Mouse (Mus musculus) forebrain, embryonic 13.5 days (tissue): ENCODE measurements around the gene Echdc2. TPM values are rescaled to one million over a fixed set of nuclear protein-coding genes. Genes with fewer than 3 reads are reported as not detected.
"Not testable (repeated sequence)": the region's sequence is repeated elsewhere in the genome, so short reads cannot be mapped to it uniquely, and the experiment has no call there.

Source experiments
- ATAC-seq: fragments of 200-750 bp; cut with Nextera tagmentation; 2 replicates; pipeline ENCODE4 v1.8.0; 2017
- H3K27ac ChIP-seq: fragments of 300-500 bp; sonication (generic); 2 replicates; pipeline ENCODE4 v1.5.1; 2015; ENCODE audit warnings: inconsistent platforms, mild to moderate bottlenecking, moderate library complexity
- H3K27me3 ChIP-seq: fragments of 300-500 bp; sonication (generic); 2 replicates; pipeline ENCODE4 v1.6.1; 2015; ENCODE audit warnings: mild to moderate bottlenecking, inconsistent platforms
- H3K36me3 ChIP-seq: fragments of 300-500 bp; sonication (generic); 2 replicates; pipeline ENCODE4 v1.6.1; 2015; ENCODE audit warnings: mild to moderate bottlenecking, inconsistent platforms; ENCODE audit not compliant: poor library complexity, severe bottlenecking
- H3K4me1 ChIP-seq: fragments of 300-500 bp; sonication (generic); 2 replicates; pipeline ENCODE4 v1.6.1; 2015; ENCODE audit warnings: inconsistent platforms
- H3K4me2 ChIP-seq: fragments of 300-500 bp; sonication (generic); 2 replicates; pipeline ENCODE4 v1.6.1; 2015; ENCODE audit warnings: inconsistent platforms, mild to moderate bottlenecking, moderate library complexity
- H3K4me3 ChIP-seq: fragments of 300-500 bp; sonication (generic); 2 replicates; pipeline ENCODE4 v1.5.1; 2015; ENCODE audit warnings: mild to moderate bottlenecking, inconsistent platforms
- H3K9ac ChIP-seq: fragments of 300-500 bp; sonication (generic); 2 replicates; pipeline ENCODE4 v1.6.1; 2015; ENCODE audit warnings: mild to moderate bottlenecking, inconsistent platforms
- H3K9me3 ChIP-seq: fragments of 300-500 bp; sonication (generic); replicated peaks from 2 replicates; pipeline ENCODE4 v1.6.1; 2016; ENCODE audit warnings: inconsistent platforms
- WGBS: fragments of 180-500 bp; shearing (Covaris S2); methylation state at CpG from one replicate; pipeline ENCODE4 v1.1.7; 2015; 5-methylcytosine and 5-hydroxymethylcytosine counted together
- polyA plus RNA-seq: library from polyadenylated mRNA; unstranded; fragments of >200 nt; fragmentation: Nextera tagmentation; extraction: Ambion mirVana; gene quantifications from 2 replicates; pipeline ENCODE4 v1.2.1, GENCODE M21; 2015

The Echdc2 gene
- polyA plus RNA-seq, 1 experiment from 2014 or later = 11.8 TPM

DNA sequence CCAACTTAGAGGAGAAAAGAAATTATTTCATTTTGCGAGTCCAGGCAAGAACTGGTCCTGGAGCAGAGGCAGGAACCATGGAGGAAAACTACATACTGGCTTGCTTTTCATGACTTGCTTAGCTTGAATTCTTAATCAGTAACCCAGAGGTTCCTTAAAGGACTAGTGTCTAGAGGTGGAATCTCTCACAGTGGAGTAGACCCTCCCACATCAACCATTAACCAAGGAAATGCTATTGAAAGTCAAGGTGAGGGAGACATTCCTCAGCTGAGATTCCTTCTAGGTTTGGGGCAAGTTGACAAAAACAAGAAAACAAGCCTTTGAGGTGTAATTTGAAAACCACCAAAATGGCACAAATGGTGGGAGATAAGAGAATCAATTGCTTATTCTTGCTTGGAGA is 20.4 kb upstream of the Echdc2 start, which contains the start of gene Scp2:
Gene Scp2, minus strand, starts transcription at position 119 of the 400 bp plus-strand sequence.
- H3K36me3 ChIP-seq = no peaks in the 10 kb centered on the region
- H3K27ac ChIP-seq = no peak within 1 kb of the TSS
- WGBS = 89% methylated on average over 1 of the region's 1 CpGs
- no peak for ATAC-seq
- no peaks in the 10 kb centered on the region for H3K9me3 ChIP-seq
- no peaks in the 10 kb centered on the region for H3K27me3 ChIP-seq
- no peak within 1 kb of the TSS for H3K9ac ChIP-seq
- no peak within 1 kb of the TSS for H3K4me2 ChIP-seq
- H3K4me3 ChIP-seq = no peak within 1 kb of the TSS
- no peaks in the 10 kb centered on the region for H3K4me1 ChIP-seq

DNA sequence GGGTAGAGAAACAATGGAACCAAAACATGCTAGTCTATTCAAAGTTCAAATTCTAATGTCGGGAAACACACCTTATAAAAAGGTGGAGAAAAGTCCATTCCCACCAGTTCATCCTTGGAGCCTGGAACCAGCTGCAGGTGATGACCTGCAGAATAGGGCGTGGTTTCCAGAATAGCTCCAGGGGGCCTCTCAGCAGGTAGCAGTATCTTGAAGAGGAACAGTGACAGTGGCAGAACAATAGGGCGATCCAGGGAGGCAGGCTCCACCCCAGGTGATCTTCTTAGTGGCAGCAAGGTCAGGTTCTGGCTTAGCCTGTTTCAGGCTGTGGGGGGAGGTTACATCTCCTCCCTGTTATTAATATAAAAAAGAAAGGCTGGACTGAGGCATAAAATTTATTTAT is 19.7 kb upstream of the Echdc2 start:
- H3K36me3 ChIP-seq, H3K27ac ChIP-seq, H3K27me3 ChIP-seq, H3K4me2 ChIP-seq, H3K9me3 ChIP-seq, H3K9ac ChIP-seq, ATAC-seq, H3K4me1 ChIP-seq, H3K4me3 ChIP-seq: not testable (repeated sequence)
- 41% methylated on average over 3 of the region's 3 CpGs for WGBS

DNA sequence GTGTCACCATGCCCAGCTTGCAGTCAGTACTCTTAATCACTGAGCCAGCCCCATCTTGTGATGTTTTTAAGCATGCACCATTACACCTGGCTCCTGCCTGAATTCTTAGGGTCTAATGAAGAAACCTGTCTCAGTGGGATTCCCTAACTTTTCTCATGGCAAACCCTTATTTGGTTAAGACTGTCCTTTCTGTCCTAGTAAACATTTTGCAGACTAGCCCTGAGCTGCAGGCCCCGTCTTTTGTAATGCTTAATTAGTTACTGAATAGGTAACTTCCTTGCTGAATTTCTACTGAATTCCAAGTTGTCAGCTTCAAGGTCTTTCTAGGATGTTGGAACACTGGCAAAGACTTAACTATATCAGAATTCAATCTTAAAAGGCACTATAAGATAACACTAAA is 10.1 kb upstream of the Echdc2 start:
- not testable (repeated sequence) for H3K36me3 ChIP-seq, ATAC-seq, H3K27me3 ChIP-seq, H3K9ac ChIP-seq, H3K4me2 ChIP-seq, H3K27ac ChIP-seq, H3K9me3 ChIP-seq, H3K4me3 ChIP-seq, H3K4me1 ChIP-seq
- 79% methylated on average over 1 of the region's 1 CpGs for WGBS

GRCm38 (mm10) chr4:108161936-108162335 is 3.3 kb upstream of the Echdc2 start:
- peaks cover 7% of the 10 kb centered on the region; the same call in 1 of the 2 replicates for H3K27me3 ChIP-seq
- H3K27ac ChIP-seq = no peak overlapping the region
- no peaks in the 10 kb centered on the region for H3K9me3 ChIP-seq
- no peaks in the 10 kb centered on the region for H3K36me3 ChIP-seq
- no peak for ATAC-seq
- WGBS = 91% methylated on average over 8 of the region's 8 CpGs
- no peak overlapping the region for H3K4me2 ChIP-seq
- no peak overlapping the region for H3K9ac ChIP-seq
- no peak overlapping the region for H3K4me3 ChIP-seq
- peaks cover 9% of the 10 kb centered on the region; the same call in 1 of the 2 replicates for H3K4me1 ChIP-seq

DNA sequence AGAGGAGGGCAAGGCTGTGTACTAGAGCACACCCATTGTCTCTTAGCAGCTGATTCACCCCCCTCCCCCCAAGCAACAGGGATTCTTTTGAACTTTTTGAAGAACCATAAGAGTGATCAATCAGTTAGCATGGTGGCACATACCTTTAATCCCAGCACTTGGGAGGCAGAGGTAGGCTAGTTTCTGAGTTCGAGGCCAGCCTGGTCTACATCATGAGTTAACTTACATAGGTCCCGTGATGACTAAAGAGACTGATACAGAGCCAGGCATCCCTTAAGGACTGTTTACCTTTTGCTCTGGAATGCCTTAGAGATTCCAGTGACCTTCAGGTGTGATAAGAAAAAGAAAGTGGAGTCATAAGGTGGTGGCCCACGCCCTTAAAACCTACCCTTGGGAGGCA is 1.9 kb upstream of the Echdc2 start:
- Histone ChIP-seq H3K4me2 (no peak overlapping the region), H3K27ac (no peak overlapping the region), H3K4me1 (peaks cover 9% of the 10 kb centered on the region; the same call in 1 of the 2 replicates), H3K27me3 (peaks cover 7% of the 10 kb centered on the region; the same call in 1 of the 2 replicates), H3K4me3 (no peak overlapping the region), H3K9me3 (no peaks in the 10 kb centered on the region), H3K9ac (no peak overlapping the region), H3K36me3 (no peaks in the 10 kb centered on the region)
- 91% methylated on average over 3 of the region's 3 CpGs for WGBS
- no peak for ATAC-seq

- 88% methylated on average over 4 of the region's 4 CpGs for WGBS
- peaks cover 7% of the 10 kb centered on the region; the same call in 1 of the 2 replicates for H3K27me3 ChIP-seq
- H3K36me3 ChIP-seq = no peaks in the 10 kb centered on the region
- no peak for ATAC-seq
- H3K4me1 ChIP-seq = peaks cover 9% of the 10 kb centered on the region; the same call in 1 of the 2 replicates
- H3K4me2 ChIP-seq = no peak overlapping the region
- H3K27ac ChIP-seq = no peak overlapping the region
- H3K9ac ChIP-seq = no peak overlapping the region
- H3K9me3 ChIP-seq = no peaks in the 10 kb centered on the region
- H3K4me3 ChIP-seq = no peak overlapping the region
These were observed 1.6 kb downstream of the Echdc2 start for GRCm38 (mm10) chr4:108166874-108167273.

GRCm38 (mm10) chr4:108168056-108168455 is 2.8 kb downstream of the Echdc2 start:
- Histone ChIP-seq H3K9me3 (no peaks in the 10 kb centered on the region), H3K27me3 (peaks cover 7% of the 10 kb centered on the region; the same call in 1 of the 2 replicates), H3K4me1 (peaks cover 9% of the 10 kb centered on the region; the same call in 1 of the 2 replicates), H3K9ac (no peak overlapping the region), H3K36me3 (no peaks in the 10 kb centered on the region), H3K27ac (no peak overlapping the region), H3K4me2 (no peak overlapping the region), H3K4me3 (no peak overlapping the region)
- WGBS = 84% methylated on average over 6 of the region's 6 CpGs
- no peak for ATAC-seq

- 0 out of 2 replicates have a peak, but pooled peaks cover 4% of the 10 kb centered on the region for H3K27me3 ChIP-seq
- 30% methylated on average over 1 of the region's 1 CpGs for WGBS
- no peaks in the 10 kb centered on the region for H3K4me1 ChIP-seq
- H3K9me3 ChIP-seq = no peaks in the 10 kb centered on the region
- no peaks in the 10 kb centered on the region for H3K36me3 ChIP-seq
- no peak overlapping the region for H3K4me2 ChIP-seq
- H3K9ac ChIP-seq = no peak overlapping the region
- H3K27ac ChIP-seq = no peak overlapping the region
- no peak overlapping the region for H3K4me3 ChIP-seq
- no peak for ATAC-seq
These were observed 17.0 kb downstream of the Echdc2 start for GRCm38 (mm10) chr4:108182278-108182677.

GRCm38 (mm10) chr4:108192821-108193323 is 27.6 kb downstream of the Echdc2 start:
- H3K4me2 ChIP-seq = no peak overlapping the region
- ATAC-seq = no peak

GRCm38 (mm10) chr4:108196277-108196855 is 31.1 kb downstream of the Echdc2 start:
- Histone ChIP-seq H3K9me3 (no peaks in the 10 kb centered on the region), H3K27ac (no peak overlapping the region), H3K27me3 (no peaks in the 10 kb centered on the region), H3K4me2 (no peak overlapping the region), H3K9ac (no peak overlapping the region), H3K4me3 (no peak overlapping the region), H3K4me1 (no peaks in the 10 kb centered on the region; the same call in 1 of the 2 replicates), H3K36me3 (no peaks in the 10 kb centered on the region)
- ATAC-seq = no peak
- 70% methylated on average over 6 of the region's 6 CpGs for WGBS

More at GRCm38 (mm10) chr4:108192821-108193323, 27.6 kb downstream of the Echdc2 start:
- Histone ChIP-seq H3K27me3 (no peaks in the 10 kb centered on the region), H3K4me1 (no peaks in the 10 kb centered on the region; the same call in 1 of the 2 replicates), H3K4me3 (no peak overlapping the region), H3K27ac (no peak overlapping the region), H3K9ac (no peak overlapping the region), H3K36me3 (no peaks in the 10 kb centered on the region), H3K9me3 (no peaks in the 10 kb centered on the region)
- WGBS = 84% methylated on average over 2 of the region's 2 CpGs

GRCm38 (mm10) chr4:108199236-108199635 is 34.0 kb downstream of the Echdc2 start:
- H3K36me3 ChIP-seq = no peaks in the 10 kb centered on the region
- WGBS = 72% methylated on average over 2 of the region's 2 CpGs
- no peak overlapping the region for H3K4me3 ChIP-seq
- no peaks in the 10 kb centered on the region for H3K27me3 ChIP-seq
- no peak for ATAC-seq
- no peaks in the 10 kb centered on the region; the same call in 1 of the 2 replicates for H3K4me1 ChIP-seq
- no peak overlapping the region for H3K4me2 ChIP-seq
- H3K9ac ChIP-seq = no peak overlapping the region
- H3K27ac ChIP-seq = no peak overlapping the region
- H3K9me3 ChIP-seq = no peaks in the 10 kb centered on the region

- 92% methylated on average over 6 of the region's 6 CpGs for WGBS
- H3K9ac ChIP-seq = no peak overlapping the region
- ATAC-seq = no peak
- H3K9me3 ChIP-seq = no peaks in the 10 kb centered on the region
- no peak overlapping the region for H3K4me2 ChIP-seq
- H3K27ac ChIP-seq = no peak overlapping the region
- H3K27me3 ChIP-seq = no peaks in the 10 kb centered on the region
- H3K36me3 ChIP-seq = no peaks in the 10 kb centered on the region
- no peak overlapping the region for H3K4me3 ChIP-seq
- no peaks in the 10 kb centered on the region for H3K4me1 ChIP-seq
These were observed 39.4 kb downstream of the Echdc2 start for GRCm38 (mm10) chr4:108204629-108205028.

DNA sequence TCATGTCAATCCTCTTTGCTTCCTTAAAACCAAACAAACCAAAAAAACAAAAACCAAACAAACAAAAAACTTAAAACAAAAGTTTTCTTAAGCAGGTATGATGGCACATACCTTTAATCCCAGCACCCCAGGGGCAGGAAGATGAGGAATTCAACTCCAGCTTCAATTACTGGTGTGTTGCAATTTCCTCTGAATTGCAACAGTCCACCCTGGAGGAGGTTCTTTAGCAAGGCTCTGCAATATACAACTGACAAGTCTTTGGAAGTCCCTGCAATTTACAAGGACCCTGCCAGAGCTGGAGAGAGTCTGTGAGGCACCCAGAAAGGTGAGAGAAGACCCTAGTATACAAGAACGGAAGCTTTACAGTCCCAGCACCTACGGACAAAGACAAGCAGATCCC is 47.8 kb downstream of the Echdc2 start:
- Histone ChIP-seq H3K4me3 (no peak overlapping the region), H3K9ac (no peak overlapping the region), H3K4me1 (peaks cover 9% of the 10 kb centered on the region), H3K9me3 (no peaks in the 10 kb centered on the region), H3K36me3 (no peaks in the 10 kb centered on the region), H3K27ac (no peak overlapping the region), H3K27me3 (peaks cover 35% of the 10 kb centered on the region), H3K4me2 (no peak overlapping the region)
- no peak for ATAC-seq
- 91% methylated on average over 2 of the region's 2 CpGs for WGBS
